Mouse (Mus musculus): ENCODE results near the gene Sergef. TPM values are rescaled to one million over a fixed set of nuclear protein-coding genes. Genes with fewer than 3 reads are reported as not detected.

Sergef gene
- polyA plus RNA-seq, 1 experiment from 2014 or later = 13.2 TPM

- no peaks in the 10 kb centered on the region for H3K27me3 ChIP-seq (ENCODE audit: control insufficient read depth, insufficient read depth, low read length)
- no peak overlapping the region for H3K4me2 ChIP-seq (ENCODE audit: low read depth, severe bottlenecking)
- DNase-seq (ENCODE audit: low spot score) (no peak), ATAC-seq (ENCODE audit: insufficient number of reproducible peaks, low FRiP score, low TSS enrichment, low read depth) (no peak)
- 73% methylated on average over 20 of the region's 20 CpGs for WGBS
- no peak overlapping the region for H3K4me3 ChIP-seq (ENCODE audit: low read depth, low read length)
- no peak overlapping the region for H3K9ac ChIP-seq (ENCODE audit: low read length)
- no peaks in the 10 kb centered on the region for H3K9me3 ChIP-seq (ENCODE audit: control insufficient read depth, low read length)
- H3K27ac ChIP-seq (replicated peaks; ENCODE audit: low read depth, low read length) = no peak overlapping the region
- no peaks in the 10 kb centered on the region for H3K36me3 ChIP-seq (ENCODE audit: control insufficient read depth, insufficient read depth, low read length)
- no peaks in the 10 kb centered on the region for H3K4me1 ChIP-seq (ENCODE audit: control insufficient read depth, insufficient read depth, low read length)
These were observed 87.5 kb downstream of the Sergef start for GRCm38 (mm10) chr7:46551935-46552752.

GRCm38 (mm10) chr7:46551173-46551572, 88.4 kb downstream of the Sergef start:
- ATAC-seq (ENCODE audit: insufficient number of reproducible peaks, low FRiP score, low TSS enrichment, low read depth) = no peak
- H3K9ac ChIP-seq (ENCODE audit: low read length) = no peak overlapping the region
- no peak overlapping the region for H3K27ac ChIP-seq (replicated peaks; ENCODE audit: low read depth, low read length)
- no peak overlapping the region for H3K4me3 ChIP-seq (ENCODE audit: low read depth, low read length)
- no peak overlapping the region for H3K4me2 ChIP-seq (ENCODE audit: low read depth, severe bottlenecking)
- WGBS = 93% methylated on average over 7 of the region's 7 CpGs
- no peaks in the 10 kb centered on the region for H3K27me3 ChIP-seq (ENCODE audit: control insufficient read depth, insufficient read depth, low read length)
- DNase-seq (ENCODE audit: low spot score) = no peak
- no peaks in the 10 kb centered on the region for H3K4me1 ChIP-seq (ENCODE audit: control insufficient read depth, insufficient read depth, low read length)
- no peaks in the 10 kb centered on the region for H3K36me3 ChIP-seq (ENCODE audit: control insufficient read depth, insufficient read depth, low read length)
- H3K9me3 ChIP-seq (ENCODE audit: control insufficient read depth, low read length) = no peaks in the 10 kb centered on the region

GRCm38 (mm10) chr7:46548124-46548523, 91.5 kb downstream of the Sergef start:
- H3K4me3 ChIP-seq (ENCODE audit: low read depth, low read length) = no peak overlapping the region
- no peaks in the 10 kb centered on the region for H3K9me3 ChIP-seq (ENCODE audit: control insufficient read depth, low read length)
- no peaks in the 10 kb centered on the region for H3K27me3 ChIP-seq (ENCODE audit: control insufficient read depth, insufficient read depth, low read length)
- no peak overlapping the region for H3K4me2 ChIP-seq (ENCODE audit: low read depth, severe bottlenecking)
- no peak overlapping the region for H3K27ac ChIP-seq (replicated peaks; ENCODE audit: low read depth, low read length)
- no peak overlapping the region for H3K9ac ChIP-seq (ENCODE audit: low read length)
- H3K4me1 ChIP-seq (ENCODE audit: control insufficient read depth, insufficient read depth, low read length) = no peaks in the 10 kb centered on the region
- WGBS = 88% methylated on average over 3 of the region's 3 CpGs
- no peak for DNase-seq (ENCODE audit: low spot score)
- no peaks in the 10 kb centered on the region for H3K36me3 ChIP-seq (ENCODE audit: control insufficient read depth, insufficient read depth, low read length)
- ATAC-seq (ENCODE audit: insufficient number of reproducible peaks, low FRiP score, low TSS enrichment, low read depth) = no peak

GRCm38 (mm10) chr7:46547642-46548041, 92.0 kb downstream of the Sergef start:
- no peaks in the 10 kb centered on the region for H3K27me3 ChIP-seq (ENCODE audit: control insufficient read depth, insufficient read depth, low read length)
- WGBS = 92% methylated on average over 3 of the region's 3 CpGs
- no peak overlapping the region for H3K4me2 ChIP-seq (ENCODE audit: low read depth, severe bottlenecking)

GRCm38 (mm10) chr7:46546539-46546938, 93.1 kb downstream of the Sergef start:
- no peaks in the 10 kb centered on the region for H3K36me3 ChIP-seq (ENCODE audit: control insufficient read depth, insufficient read depth, low read length)
- H3K27ac ChIP-seq (replicated peaks; ENCODE audit: low read depth, low read length) = no peak overlapping the region
- H3K9me3 ChIP-seq (ENCODE audit: control insufficient read depth, low read length) = no peaks in the 10 kb centered on the region
- H3K4me3 ChIP-seq (ENCODE audit: low read depth, low read length) = no peak overlapping the region
- 62% methylated on average over 4 of the region's 4 CpGs for WGBS
- ATAC-seq (ENCODE audit: insufficient number of reproducible peaks, low FRiP score, low TSS enrichment, low read depth) (no peak), DNase-seq (ENCODE audit: low spot score) (no peak)
- H3K4me2 ChIP-seq (ENCODE audit: low read depth, severe bottlenecking) = no peak overlapping the region
- no peaks in the 10 kb centered on the region for H3K4me1 ChIP-seq (ENCODE audit: control insufficient read depth, insufficient read depth, low read length)
- H3K27me3 ChIP-seq (ENCODE audit: control insufficient read depth, insufficient read depth, low read length) = no peaks in the 10 kb centered on the region
- no peak overlapping the region for H3K9ac ChIP-seq (ENCODE audit: low read length)

More at GRCm38 (mm10) chr7:46547642-46548041, 92.0 kb downstream of the Sergef start:
- Histone ChIP-seq H3K4me1 (ENCODE audit: control insufficient read depth, insufficient read depth, low read length) (no peaks in the 10 kb centered on the region), H3K9ac (ENCODE audit: low read length) (no peak overlapping the region), H3K36me3 (ENCODE audit: control insufficient read depth, insufficient read depth, low read length) (no peaks in the 10 kb centered on the region), H3K27ac (replicated peaks; ENCODE audit: low read depth, low read length) (no peak overlapping the region), H3K9me3 (ENCODE audit: control insufficient read depth, low read length) (no peaks in the 10 kb centered on the region), H3K4me3 (ENCODE audit: low read depth, low read length) (no peak overlapping the region)
- DNase-seq (ENCODE audit: low spot score) (no peak), ATAC-seq (ENCODE audit: insufficient number of reproducible peaks, low FRiP score, low TSS enrichment, low read depth) (no peak)

GRCm38 (mm10) chr7:46544195-46544641, 95.4 kb downstream of the Sergef start:
- H3K4me1 ChIP-seq (ENCODE audit: control insufficient read depth, insufficient read depth, low read length) = no peaks in the 10 kb centered on the region
- ATAC-seq (ENCODE audit: insufficient number of reproducible peaks, low FRiP score, low TSS enrichment, low read depth) = no peak

GRCm38 (mm10) chr7:46542117-46542516, 97.5 kb downstream of the Sergef start:
- H3K9ac ChIP-seq (ENCODE audit: low read length) = no peak overlapping the region
- no peak for DNase-seq (ENCODE audit: low spot score)

More at GRCm38 (mm10) chr7:46544195-46544641, 95.4 kb downstream of the Sergef start:
- no peak overlapping the region for H3K9ac ChIP-seq (ENCODE audit: low read length)
- H3K4me3 ChIP-seq (ENCODE audit: low read depth, low read length) = no peak overlapping the region
- no peaks in the 10 kb centered on the region for H3K36me3 ChIP-seq (ENCODE audit: control insufficient read depth, insufficient read depth, low read length)
- WGBS = 84% methylated on average over 12 of the region's 12 CpGs
- no peak for DNase-seq (ENCODE audit: low spot score)
- no peak overlapping the region for H3K27ac ChIP-seq (replicated peaks; ENCODE audit: low read depth, low read length)
- no peak overlapping the region for H3K4me2 ChIP-seq (ENCODE audit: low read depth, severe bottlenecking)
- H3K9me3 ChIP-seq (ENCODE audit: control insufficient read depth, low read length) = no peaks in the 10 kb centered on the region
- no peaks in the 10 kb centered on the region for H3K27me3 ChIP-seq (ENCODE audit: control insufficient read depth, insufficient read depth, low read length)

GRCm38 (mm10) chr7:46540616-46541015, 99.0 kb downstream of the Sergef start:
- H3K4me3 ChIP-seq (ENCODE audit: low read depth, low read length) = no peak overlapping the region
- H3K4me2 ChIP-seq (ENCODE audit: low read depth, severe bottlenecking) = no peak overlapping the region
- DNase-seq (ENCODE audit: low spot score) (no peak), ATAC-seq (ENCODE audit: insufficient number of reproducible peaks, low FRiP score, low TSS enrichment, low read depth) (no peak)
- H3K9me3 ChIP-seq (ENCODE audit: control insufficient read depth, low read length) = no peaks in the 10 kb centered on the region
- H3K36me3 ChIP-seq (ENCODE audit: control insufficient read depth, insufficient read depth, low read length) = no peaks in the 10 kb centered on the region
- no peak overlapping the region for H3K27ac ChIP-seq (replicated peaks; ENCODE audit: low read depth, low read length)
- no peaks in the 10 kb centered on the region for H3K27me3 ChIP-seq (ENCODE audit: control insufficient read depth, insufficient read depth, low read length)
- no peak overlapping the region for H3K9ac ChIP-seq (ENCODE audit: low read length)
- 0 out of 2 replicates have a peak, but pooled peaks cover under 1% of the 10 kb centered on the region for H3K4me1 ChIP-seq (ENCODE audit: control insufficient read depth, insufficient read depth, low read length)
- 69% methylated on average over 1 of the region's 1 CpGs for WGBS

More at GRCm38 (mm10) chr7:46542117-46542516, 97.5 kb downstream of the Sergef start:
- 86% methylated on average over 3 of the region's 3 CpGs for WGBS
- H3K36me3 ChIP-seq (ENCODE audit: control insufficient read depth, insufficient read depth, low read length) = no peaks in the 10 kb centered on the region
- H3K4me2 ChIP-seq (ENCODE audit: low read depth, severe bottlenecking) = no peak overlapping the region
- no peaks in the 10 kb centered on the region for H3K4me1 ChIP-seq (ENCODE audit: control insufficient read depth, insufficient read depth, low read length)
- H3K27ac ChIP-seq (replicated peaks; ENCODE audit: low read depth, low read length) = no peak overlapping the region
- no peaks in the 10 kb centered on the region for H3K27me3 ChIP-seq (ENCODE audit: control insufficient read depth, insufficient read depth, low read length)
- H3K4me3 ChIP-seq (ENCODE audit: low read depth, low read length) = no peak overlapping the region
- no peak for ATAC-seq (ENCODE audit: insufficient number of reproducible peaks, low FRiP score, low TSS enrichment, low read depth)
- H3K9me3 ChIP-seq (ENCODE audit: control insufficient read depth, low read length) = no peaks in the 10 kb centered on the region

All from limb, embryonic 11.5 days (tissue).